Mouse (Mus musculus): ENCODE measurements around the gene Rhd. TPM values are rescaled to one million over a fixed set of nuclear protein-coding genes. Genes with fewer than 3 reads are reported as not detected.
"Not testable (repeated sequence)": the region's sequence is repeated elsewhere in the genome, so short reads cannot be mapped to it uniquely, and the experiment has no call there.

Rhd gene
- not detected for total RNA-seq (2021)
- long read RNA-seq: 0 reads

DNA sequence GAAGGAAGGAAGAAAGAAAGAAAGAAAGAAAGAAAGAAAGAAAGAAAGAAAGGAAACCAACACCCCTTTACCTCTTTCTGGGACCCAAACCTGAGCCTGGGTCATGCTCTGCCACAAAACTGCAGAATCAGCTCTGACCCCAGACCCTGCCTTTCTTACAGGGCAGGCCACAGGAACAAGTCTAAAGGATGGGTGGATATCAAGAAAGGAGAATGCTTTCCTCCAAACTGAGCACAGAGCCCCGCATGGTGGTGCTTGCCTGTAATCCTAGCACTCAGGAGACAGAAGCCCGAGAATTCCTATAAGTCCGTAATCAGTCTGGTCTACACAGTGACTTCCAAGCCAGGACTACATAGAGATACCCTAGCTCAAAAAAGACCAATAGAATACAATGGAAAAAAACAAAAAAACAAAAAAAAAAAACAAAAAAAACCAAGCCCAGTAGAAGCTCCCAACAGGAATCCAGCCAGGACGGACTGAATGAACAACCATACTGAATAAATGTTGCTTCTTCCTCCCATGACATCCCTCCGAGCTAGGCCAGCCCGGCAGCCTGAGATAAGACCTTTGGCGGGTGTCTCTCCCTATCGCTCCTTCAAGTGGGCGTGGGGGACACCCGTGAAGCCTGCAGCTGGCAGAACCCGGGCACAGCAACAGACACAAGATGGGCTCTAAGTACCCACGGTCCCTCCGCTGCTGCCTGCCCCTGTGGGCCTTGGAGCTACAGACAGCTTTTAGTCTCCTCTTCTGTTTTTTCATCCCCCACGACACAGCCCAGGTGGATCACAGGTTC is at the start of gene Rhd:
Gene Rhd, plus strand, starts transcription at position 600 of the 793 bp plus-strand sequence.
- DNase-seq (ENCODE audit: low spot score in 2 of 2): no peak

DNA sequence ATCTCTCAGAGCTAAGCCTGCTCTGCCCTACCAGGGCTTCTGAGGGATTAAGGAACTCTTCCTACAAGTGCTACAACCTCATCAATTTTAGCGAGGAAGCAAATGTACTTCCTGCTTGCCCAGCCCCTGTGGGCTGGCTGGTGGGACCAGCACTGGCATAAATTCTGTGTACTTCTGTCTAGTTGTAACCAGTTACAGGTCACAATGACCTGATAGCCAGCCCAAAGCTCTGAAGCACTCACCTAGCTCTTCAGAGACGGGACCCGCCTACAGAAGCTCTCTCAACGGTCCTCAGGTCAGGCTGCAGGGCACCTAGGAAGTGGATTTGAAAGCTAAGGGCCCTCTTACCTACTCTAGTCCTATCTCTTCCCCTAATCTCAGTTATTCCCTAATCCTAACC is 46.6 kb upstream of the Rhd start:
- no peak for DNase-seq (ENCODE audit: low spot score in 2 of 2)

DNA sequence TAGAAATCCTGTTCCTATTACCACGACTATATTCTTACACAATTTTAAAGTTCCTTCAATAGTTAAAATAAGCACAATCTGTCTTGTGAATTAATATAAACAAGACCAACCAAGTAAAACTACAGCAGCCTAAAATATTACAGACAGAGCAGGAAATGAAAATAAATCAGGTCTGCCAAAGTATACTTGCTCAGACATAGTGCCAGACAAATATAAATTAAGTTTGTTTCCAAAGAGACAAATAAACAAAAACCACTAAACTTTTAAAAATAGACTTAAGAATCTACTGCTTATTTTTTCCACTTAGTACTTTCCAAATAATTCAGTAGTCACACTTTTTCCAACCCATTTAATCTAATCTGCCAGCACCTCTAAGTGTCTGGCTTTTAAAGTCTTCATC is 43.3 kb upstream of the Rhd start:
- DNase-seq (ENCODE audit: low spot score in 2 of 2): no peak

DNA sequence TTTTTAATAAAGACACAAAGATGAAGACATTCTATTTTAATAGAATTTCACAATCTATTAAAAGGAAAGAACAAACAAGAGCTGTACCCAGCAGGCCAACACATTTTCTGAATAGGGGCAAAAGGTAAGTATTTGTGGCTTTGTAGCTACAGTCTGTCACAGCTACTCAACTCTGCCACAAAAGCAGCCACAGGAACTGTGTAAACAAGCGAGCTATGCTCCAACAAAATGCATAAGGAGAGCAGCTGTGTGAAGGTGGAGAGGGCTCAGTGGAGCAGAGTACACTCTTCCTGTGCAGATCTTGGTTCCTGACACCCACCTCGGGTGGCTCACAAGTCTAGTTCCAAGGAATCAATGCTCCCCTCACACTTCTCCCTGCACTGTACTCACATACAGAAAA is 40.8 kb upstream of the Rhd start:
- DNase-seq (ENCODE audit: low spot score in 2 of 2): no peak

DNA sequence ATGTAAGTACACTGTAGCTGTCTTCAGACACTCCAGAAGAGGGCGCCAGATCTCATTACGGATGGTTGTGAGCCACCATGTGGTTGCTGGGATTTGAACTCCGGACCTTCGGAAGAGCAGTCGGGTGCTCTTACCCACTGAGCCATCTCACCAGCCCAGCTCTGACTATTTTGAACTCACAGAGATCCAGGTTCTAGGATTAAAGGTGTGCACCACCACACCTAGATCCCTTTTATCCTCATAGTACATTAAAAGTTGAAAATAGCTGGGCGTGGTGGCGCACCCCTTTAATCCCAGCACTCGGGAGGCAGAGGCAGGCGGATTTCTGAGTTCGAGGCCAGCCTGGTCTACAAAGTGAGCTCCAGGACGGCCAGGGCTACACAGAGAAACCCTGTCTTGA is 38.5 kb upstream of the Rhd start:
- not testable (repeated sequence) for DNase-seq (ENCODE audit: low spot score in 2 of 2)

DNA sequence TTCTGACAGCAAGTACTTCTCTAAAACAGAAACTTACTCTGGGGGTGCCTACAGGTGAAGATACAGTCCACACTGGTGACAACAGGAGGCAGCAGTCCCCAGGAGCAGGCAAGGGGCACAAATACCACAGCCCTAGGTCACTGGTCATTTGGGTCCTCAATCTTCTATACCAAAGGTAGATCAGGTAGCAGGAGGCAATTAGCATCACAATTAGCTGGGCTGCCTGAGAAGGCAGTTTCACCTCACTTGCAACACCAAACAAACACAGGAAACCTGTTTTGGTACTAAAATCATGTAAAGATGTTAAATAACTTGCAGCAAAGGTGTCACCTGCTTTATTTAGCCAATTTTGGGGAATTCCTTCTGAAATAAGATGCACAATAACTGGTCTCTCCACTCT is 38.0 kb upstream of the Rhd start:
- DNase-seq (ENCODE audit: low spot score in 2 of 2): no peak

DNA sequence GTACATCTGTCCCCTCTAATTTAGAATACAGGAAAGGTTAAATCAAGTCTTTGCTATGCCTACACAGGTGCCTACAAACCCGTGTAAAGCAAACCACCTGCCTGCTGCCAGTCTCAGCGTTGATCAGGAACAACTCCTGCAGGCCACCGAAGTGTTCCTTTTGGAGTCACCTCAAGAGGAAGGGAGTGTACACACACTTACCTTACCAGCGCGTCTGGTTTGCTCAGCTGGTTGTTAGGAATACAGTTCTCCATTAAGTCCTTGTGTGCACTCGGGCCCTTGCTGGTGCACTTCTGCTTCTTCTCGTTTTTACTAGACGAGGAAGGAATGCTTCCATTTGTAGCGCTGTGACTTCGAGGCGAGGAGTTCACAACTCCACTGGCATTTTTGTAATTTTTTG is 36.5 kb upstream of the Rhd start:
- no peak for DNase-seq (ENCODE audit: low spot score in 2 of 2)

DNA sequence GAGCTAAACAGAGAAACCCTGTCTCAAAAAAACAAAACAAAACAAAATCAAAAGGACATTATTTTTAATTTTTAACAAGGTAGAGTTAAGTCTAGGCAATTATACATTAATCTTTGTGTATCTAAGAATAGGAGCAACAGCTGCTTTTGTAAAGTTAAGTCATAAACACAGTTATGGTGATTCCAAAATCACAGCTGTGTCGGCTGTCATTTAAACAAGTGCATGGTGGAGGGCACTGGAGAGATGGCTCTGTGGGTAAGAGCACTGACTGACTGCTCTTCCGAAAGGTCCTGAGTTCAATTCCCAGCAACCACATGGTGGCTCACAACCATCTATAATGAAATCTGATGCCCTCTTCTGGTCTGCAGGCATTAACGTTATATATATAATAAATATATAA is 32.4 kb upstream of the Rhd start:
- DNase-seq (ENCODE audit: low spot score in 2 of 2): no peak

DNA sequence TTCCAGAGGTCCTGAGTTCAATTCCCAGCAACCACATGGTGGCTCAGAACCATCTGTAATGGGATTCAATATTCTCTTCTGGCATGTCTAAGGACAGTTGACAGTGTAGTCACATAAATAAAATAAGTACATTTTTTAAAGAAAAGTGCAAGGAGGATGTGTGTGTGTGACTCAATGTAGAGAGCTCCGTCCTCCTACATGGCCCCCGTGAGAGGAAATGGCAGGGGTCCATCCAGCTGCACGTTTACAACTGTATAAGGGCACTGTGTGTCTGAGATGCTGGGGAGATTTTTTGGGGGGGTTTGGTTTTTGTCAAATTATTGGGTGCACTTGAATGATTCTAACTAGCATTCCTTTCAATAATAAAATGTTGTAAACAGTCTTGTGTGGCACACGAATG is 28.9 kb upstream of the Rhd start:
- DNase-seq (ENCODE audit: low spot score in 2 of 2): no peak

DNA sequence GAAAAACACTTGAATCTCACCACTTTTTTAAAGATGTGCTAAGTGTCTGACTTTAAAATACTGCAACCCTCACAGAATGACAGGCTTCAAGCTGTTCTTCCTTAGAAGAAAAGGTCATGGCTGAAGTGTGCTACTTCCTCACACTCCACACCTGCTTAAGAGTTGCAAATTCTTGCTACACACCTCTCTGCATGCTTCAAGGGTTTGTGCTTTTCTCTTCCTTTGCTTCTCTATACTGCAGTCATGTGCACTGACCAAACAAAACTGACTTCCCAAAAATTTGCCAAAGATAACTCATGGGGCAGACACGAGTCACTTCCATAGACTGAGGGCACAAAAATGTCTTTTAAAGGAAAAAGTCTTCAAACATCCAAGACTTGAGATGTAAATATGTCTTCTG is 26.1 kb upstream of the Rhd start:
- DNase-seq (ENCODE audit: low spot score in 2 of 2): no peak

DNA sequence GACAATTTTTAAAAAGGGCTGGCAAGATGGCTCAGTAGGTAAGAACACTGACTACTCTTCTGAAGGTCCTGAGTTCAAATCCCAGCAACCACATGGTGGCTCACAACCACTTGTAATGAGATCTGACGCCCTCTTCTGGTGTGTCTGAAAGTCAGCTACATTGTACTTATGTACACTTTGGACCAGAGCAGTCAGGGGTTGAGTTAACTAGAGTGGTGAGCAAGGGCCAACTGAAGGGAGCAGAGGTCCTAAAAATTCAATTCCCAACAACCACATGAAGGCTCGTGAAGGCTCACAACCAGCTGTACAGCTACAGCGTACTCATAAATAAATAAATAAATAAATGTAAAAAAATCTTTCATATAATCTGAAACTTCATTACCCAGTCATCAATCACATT is 25.6 kb upstream of the Rhd start:
- not testable (repeated sequence) for DNase-seq (ENCODE audit: low spot score in 2 of 2)

DNA sequence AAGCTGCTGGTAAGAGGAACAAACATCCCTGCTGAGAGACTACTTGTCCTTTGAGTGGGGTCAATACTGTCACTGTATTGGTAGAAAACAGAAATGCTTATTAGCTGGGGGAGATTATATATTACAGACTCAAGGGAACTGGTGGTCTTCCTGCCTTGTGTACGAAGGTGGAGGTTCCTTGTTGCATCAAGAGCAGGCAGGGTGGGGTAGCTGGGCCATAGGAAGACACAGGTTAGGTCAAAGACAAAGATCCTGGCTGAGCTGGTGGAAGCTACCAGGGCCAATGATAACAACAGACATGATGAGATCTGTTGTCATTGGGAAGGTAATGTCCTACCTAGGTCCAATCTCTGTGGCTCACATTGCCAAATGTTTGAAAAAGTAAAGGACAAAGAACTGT is 24.1 kb upstream of the Rhd start:
- no peak for DNase-seq (ENCODE audit: low spot score in 2 of 2)

DNA sequence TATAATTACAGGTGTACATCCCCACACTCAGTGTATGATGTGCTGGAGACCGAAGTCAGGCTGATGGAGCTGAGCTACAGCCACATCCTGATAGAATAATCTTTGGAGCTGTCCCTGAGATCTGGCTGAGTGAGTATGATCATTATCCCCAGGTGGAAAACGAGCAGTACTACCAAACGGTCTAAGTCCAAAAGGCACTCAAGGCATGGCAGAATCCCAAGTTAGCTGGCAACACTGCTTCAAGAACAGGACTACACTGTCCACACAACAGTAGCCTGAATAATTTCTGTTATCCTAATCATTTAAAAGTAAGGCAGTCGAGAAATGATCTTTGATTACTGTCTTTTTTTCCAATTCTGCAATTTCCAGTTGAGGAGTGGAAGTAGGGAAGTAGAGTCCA is 20.8 kb upstream of the Rhd start:
- no peak for DNase-seq (ENCODE audit: low spot score in 2 of 2)

DNA sequence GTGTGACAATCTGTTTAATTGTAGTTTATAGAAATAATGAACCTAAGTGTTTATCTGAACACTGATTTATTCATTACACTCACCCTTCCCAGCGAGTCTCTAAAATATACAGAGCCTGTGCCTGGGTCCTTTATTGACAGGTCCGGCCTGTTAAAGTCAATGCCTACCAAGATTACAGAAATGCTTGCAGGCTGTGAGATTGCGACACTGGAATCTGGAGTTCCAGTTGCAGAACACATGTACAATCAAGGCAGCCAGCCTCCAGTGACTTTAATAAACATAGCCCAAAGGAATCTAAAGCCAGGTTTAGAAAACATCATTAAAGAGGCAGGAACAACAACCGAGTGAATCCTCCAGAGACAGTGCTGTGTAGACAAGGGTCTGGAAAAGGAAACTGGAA is 16.7 kb upstream of the Rhd start:
- DNase-seq (ENCODE audit: low spot score in 2 of 2): no peak

DNA sequence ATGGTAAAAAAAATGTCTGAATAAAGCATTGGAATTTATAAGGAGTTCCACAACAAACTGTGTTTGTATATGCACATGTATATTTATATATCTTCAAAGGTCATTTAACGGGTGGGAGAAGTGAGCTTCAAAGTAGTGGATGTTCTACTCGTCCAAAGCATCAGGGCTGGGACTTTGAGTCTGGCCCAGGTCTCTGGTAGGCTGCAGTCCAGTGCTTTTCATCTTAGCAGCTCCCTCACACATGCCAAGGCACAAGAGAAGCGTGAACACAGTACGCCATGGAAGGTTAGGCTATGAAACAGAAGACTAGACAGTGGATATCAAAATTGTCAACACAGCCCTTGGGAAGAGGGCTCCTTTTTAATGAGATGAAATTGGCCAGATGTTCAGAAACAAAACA is 13.8 kb upstream of the Rhd start:
- no peak for DNase-seq (ENCODE audit: low spot score in 2 of 2)

DNA sequence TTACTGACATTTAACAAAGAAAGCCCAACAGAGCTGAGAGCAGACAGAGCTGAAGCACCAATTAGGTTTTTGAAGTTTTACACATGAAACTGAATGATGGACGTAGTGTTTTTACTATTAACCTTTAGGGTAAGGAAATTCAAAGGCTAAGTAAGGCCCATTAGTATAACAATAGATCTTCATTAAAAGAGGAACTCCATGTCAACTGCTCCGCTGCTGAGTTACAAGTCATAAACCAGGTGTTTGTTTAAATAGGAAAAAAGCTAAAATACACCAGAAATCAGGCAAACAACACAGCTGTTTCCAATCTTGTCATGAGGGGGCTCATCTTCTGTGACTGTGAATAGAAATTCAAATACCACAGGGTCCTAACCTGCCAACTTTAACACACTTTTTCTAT is 13.1 kb upstream of the Rhd start:
- no peak for DNase-seq (ENCODE audit: low spot score in 2 of 2)

DNA sequence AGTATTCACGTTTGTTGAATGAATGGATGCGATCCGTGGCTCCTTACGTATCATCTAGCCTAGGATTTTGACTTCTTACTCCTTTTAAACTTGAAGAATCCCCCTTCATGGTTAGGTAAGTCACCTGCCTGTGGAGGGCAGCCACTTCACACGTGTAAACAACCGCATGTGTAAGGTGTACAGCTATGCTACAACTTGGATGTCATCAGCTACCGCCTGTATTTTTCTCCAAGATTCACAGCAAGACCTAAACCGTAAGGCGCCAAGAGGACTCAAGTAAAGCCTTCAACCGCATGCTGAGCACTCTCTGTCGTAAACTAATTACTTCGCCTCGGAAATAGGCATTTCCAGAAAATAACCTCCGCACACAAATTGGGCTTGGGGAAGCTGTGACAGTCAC is 12.5 kb upstream of the Rhd start:
- no peak for DNase-seq (ENCODE audit: low spot score in 2 of 2)

DNA sequence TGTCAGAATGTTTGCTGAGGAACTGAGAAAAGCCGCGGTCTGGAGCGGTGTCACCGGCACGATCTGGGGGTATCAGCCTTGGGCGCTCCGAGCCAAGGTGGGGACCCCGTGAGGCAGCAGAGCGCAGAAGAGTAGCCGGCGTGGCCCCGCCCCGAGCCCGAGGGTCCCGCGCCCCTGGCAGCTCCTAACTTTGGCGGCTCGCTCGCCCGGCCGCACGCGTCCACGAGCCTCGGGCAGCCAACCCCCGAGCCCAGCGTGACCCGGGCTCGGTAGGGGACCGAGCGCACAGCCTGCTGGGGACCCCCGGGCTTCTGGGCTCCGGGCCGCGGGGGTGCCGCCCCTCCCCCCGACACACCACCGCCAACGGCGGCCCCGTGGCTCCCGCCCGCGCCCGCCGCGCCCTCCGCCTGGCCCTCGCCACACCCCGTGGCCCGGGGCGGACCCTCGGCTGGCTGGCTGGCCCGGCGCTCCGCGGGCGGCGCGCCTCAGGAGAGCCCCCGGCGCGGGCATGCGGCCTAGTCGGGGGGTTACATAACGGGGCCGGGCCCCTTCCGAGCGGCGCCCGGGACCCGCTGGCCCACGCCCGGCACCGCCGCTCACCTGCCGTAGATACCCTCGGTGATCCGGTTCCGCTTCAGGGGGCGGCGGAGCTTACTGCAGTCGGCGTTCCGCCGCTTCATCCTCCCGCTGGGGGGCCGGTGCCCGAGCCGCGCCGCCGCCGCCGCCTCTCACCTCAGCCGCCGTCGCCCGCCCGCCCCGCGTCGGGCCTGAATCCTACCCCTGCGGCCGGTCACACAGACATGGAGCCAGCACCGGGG is 11.7 kb upstream of the Rhd start:
- peak; percentile 41 to 61 for DNase-seq (ENCODE audit: low spot score in 2 of 2)

DNA sequence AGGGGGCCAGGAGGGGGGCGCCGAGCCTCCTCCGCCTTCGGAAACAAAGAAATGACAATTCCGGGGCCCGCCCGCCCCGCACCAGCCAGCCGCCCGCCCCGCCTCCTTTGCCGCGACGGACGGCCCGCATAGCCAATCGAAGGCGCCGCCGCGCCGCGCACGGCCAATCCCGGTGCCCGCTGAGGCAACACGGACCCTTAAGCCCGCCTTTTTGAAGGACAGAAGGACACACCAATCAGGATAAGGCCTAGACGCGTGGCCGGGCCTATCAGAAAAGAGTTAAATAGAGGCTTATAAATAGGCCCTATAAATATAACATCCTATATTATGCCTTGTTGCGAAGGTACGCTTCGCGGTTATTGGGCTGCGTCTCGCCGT is 11.1 kb upstream of the Rhd start, which contains the start of gene Maco1:
Gene Maco1, minus strand, starts transcription at position 87 of the 378 bp plus-strand sequence.
- peak; percentile 100 for DNase-seq (ENCODE audit: low spot score in 2 of 2)

DNA sequence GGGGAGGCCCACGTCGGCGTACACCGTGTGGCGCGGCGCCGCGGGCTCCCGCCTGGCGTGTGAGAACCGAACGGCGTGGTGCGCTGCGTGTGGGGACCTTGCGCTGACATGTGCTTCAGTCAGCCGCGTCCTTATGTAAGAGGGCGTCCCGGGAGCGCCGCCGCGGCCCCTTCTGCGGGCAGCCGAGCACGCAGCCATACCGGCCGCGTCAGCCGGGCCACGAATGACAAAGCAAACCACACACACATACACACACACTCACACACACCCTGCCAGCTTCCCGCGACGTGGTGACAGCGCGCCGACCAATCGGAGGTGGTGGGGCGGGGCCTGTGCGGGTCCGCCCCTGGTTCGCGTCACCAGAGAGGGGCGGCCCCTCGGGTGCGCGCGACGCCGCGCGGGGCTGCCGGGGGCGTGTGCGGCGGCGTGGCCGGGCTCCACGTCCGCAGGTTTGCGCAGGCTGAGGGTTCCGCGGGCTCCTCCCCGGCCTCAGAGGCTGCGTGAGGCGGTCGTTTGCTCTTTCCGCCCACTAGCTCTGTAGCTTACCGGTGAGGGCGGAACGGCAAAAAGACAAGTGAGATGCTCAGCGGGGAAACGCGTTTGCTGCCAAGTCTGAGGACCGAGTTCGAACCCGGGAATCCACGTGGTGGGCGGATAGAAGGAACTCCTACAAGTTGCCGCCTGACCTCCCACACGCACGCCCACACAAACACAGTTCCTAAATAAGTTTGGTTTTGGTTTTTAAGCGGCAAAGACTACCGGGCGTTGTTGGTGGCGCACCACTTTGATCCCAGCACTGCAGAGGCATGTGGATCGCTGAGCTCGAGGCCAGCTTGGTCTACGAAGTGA is 10.5 kb upstream of the Rhd start:
- peak; percentile 94 to 96 for DNase-seq (ENCODE audit: low spot score in 2 of 2)

DNA sequence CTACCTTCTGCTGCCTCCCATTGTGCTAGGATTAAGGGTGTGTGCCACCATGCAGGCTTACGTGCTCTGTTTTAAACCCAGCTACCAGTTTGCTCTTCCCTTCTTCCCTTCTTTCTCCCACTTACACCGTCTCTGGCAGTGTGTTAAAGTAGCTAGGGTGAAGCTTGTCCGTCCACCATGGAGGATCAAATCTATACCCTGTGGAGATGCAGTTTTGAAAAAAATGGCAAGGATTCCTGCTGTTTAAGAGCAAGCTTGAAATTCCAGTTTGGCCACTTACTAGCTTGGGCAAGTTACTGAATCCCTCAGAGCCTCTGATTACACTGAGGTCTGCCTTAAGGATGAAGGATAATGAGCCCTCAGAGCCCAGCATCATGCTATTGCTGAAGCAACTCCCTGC is 9.0 kb upstream of the Rhd start:
- DNase-seq (ENCODE audit: low spot score in 2 of 2): no peak

DNA sequence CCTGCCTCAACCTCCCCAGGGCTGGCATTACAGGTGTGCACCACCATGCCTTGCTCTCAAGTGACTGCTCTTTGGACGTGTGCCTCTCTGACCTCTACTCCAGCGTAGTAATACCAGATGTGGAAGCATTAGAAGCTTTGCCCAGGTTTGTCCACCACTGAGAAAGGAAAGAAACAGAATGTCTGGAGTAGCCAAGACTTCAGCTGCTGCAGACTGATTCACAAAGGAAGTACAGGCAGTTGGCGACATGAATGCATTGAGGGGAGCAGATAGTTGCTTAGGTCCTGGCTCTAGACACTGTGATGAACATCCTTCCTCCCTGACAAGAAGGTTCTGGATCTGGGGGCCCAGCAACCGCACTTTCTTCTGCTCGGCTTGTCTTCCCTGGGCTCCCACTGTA is 8.3 kb upstream of the Rhd start:
- DNase-seq (ENCODE audit: low spot score in 2 of 2): no peak
